Mouse (Mus musculus) heart, postnatal 36 days (tissue): Measurements from ENCODE around the gene Shisa4. TPM values are rescaled to one million over a fixed set of nuclear protein-coding genes. Genes with fewer than 3 reads are reported as not detected.

ENCODE experiments used
- DNase-seq, 2 experiments: peaks; one replicate each; pipeline ENCODE4 v3.0.0; 2021 to 2022
- intact Hi-C: fragments of 180-260 bp; cut with DNase I; formaldehyde crosslinking; loops from one replicate; pipeline ENCODE4 v1.15.1; 2025
- total RNA-seq, 2 experiments: library from RNA; stranded (reverse); gene quantifications; 2 replicates each; pipeline ENCODE4 v1.2.3; 2021

The Shisa4 gene
- total RNA-seq, 2 experiments from 2014 or later: 3.0 to 3.2 TPM

DNA sequence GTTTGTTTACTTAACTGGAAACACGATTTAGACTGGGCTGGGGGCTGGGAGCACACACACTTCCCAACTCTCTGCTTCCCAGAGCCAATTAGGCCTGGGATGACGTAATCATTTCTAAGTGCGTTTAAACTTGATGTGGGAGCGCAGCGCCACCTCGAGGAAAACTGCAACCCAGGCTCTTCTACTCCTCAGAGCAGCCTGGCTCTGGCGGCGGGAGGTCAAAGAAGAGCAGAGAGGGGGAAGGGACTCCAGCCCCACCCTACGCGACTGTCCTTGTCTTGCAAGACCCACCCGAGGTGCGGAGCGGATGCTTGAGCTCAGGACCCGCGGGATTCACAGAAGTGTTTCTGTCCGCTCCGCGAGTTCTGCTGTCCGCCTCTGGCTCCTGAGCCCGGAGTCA, 6.8 kb downstream of the Shisa4 start:
- peak; percentile 89 for DNase-seq
- intact Hi-C loops: loop anchor here (1.0 to 2.0 kb wide), 6 partner anchors 55 to 257 kb away; partner anchors contain the start of genes Elf3 and Timm17a

DNA sequence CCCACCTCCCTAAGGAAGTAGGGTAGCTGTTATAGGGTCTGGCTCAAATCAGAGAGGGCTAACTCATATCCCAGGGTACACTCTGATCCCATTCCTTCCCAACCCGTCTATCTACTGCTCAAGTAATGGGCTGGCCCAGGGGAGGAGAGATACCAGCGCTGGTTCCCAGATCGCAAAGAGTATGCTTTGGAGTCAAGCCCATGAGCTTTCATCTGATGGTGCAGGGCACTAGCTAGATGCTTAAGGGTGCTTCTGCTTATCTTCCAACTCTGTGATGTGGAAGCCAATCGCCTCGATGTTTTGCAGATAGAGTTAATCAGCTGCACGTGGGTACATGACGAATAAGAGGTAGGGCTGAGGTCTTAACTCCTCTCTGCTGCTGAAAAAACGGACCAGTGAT, 7.4 kb downstream of the Shisa4 start:
- intact Hi-C loops: no loop called here
- no peak for DNase-seq

DNA sequence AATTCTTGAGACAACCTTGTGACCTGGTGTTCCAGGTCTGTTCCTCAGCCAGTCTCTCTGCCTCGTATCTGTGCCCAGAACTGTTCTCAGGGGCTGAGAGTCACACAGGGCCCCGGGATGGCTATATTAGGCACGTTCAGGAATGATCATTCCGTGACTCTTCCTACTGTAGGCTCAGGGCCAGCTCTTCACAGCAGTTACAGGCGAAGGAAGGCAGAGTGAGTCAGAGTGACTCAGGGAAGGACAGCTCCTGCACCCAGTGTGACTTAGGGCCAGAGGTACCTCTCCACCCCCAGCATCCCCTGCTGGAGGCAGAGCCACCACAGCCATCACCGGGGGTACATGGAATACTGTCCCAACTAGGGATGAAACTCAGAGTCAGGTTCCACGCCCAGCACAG, 8.0 kb downstream of the Shisa4 start:
- intact Hi-C loops: no loop called here
- DNase-seq: no peak

DNA sequence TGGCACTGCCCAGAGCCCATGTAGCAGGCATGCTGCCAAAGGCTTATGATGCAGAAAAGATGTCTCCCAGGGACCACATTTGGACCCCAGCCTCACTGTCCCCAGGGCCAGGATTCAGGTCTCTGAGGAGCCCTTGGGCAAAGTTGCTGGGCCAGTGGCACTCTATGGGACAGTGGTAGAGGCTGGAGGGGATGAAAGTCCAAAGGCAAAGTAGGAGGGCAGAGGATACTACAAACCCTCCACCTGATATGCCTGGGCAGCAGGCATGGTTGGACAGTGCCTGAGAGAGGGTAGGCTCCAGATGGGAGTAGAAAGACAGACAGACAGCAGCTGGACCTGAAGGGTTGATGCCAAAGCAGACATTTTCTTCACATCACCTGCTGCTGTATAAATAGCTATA, 8.7 kb downstream of the Shisa4 start:
- intact Hi-C loops: no loop called here
- DNase-seq: no peak

DNA sequence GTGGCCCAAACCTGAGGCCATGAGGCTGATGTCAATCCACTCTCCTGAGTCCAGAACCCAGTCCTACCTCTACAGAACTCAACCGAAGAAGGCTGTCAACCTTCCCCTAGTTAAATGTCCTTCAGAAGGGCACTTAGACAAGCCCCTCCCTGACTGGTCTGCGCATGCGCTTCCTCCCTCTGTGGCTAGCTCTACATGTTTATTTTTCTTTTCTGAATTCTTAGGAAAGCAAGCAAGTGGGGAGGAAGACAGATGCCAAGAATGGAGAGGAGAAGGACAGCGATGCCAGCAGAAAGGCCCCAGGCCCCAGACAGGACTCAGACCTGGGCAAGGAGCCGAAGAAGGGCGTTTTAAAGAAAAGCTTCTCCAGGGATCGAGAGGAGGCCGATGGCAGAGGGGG, 11.6 kb downstream of the Shisa4 start:
- DNase-seq: no peak
- intact Hi-C loops: no loop called here

DNA sequence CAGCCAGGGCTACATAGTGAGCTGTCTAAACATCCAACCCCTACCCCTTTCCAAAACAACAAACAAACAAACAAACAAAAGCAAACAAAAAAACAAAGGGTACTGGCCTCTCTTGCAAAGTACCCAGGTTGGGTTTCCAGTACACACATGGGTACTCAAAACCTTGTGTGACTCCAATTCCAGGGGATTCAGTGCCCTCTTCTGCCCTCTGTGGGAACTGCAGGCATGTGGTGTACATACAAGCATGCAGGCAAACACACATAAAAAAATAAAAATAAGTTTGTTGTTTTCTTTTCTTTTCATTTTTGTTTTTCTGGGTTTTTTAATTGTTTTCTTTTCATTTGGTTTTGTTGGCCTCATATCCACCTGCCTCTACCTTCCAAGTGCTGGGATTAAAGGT, 12.9 kb downstream of the Shisa4 start:
- intact Hi-C loops: no loop called here
- DNase-seq: no peak

DNA sequence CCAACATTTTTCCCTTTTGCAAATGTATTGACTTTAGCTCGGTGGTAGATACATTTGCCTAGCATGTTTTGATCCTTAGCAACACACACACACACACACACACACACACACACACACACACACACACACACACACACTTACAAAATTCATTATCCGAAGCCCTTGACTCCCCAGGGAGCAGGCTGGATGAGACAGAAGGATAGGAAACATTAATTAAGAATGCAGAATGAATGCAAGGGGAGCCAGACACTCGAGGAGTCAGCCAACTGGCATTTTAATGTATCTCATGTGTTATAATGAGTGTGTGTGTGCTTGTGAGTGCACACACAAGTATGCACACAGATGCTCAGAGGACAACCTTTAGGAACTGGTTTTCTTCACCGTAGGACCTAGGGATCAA, 13.5 kb downstream of the Shisa4 start:
- DNase-seq: no peak
- intact Hi-C loops: no loop called here

DNA sequence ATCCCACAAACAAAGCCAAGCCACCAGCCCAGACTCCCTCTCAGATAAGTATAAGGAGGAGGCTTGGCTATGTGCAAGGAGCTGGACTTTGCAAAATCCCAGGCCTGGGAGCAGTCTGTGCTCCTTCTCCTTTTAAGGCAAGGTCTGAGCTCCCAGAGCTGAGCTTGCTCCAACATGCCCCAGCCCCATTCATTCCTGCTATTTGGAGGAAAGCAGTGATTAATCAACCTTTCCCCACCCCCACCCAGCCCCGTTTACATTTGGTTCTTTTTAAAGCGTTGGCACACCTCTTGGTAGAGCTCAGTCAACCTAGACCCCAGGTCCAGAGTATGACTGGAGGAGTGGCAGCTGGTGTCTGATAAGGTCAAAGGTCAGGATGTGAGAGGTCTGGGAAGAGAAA, 16.0 kb downstream of the Shisa4 start:
- no peak for DNase-seq
- intact Hi-C loops: no loop called here

DNA sequence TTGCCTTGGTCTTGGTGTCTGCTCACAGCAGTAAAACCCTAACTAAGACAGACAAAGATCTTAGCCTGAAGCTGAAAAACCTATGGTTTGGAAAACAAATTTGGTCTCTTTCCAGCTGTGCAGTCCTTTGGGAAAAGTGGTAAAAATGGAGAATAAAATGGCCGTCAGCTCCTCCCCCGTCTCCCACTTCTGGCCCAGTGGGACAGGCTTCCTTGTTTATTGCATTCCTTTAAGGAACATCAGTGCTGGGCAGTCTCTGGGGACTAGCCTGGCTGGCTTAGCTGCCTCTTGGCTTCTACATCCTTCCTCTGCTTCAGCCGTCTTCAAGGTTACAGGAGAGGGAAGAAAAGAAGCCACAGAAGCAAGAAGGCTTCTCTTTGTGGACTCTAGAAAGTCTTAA, 23.1 kb downstream of the Shisa4 start:
- peak in 1 of 2 experiments; percentile 55 for DNase-seq
- intact Hi-C loops: no loop called here

DNA sequence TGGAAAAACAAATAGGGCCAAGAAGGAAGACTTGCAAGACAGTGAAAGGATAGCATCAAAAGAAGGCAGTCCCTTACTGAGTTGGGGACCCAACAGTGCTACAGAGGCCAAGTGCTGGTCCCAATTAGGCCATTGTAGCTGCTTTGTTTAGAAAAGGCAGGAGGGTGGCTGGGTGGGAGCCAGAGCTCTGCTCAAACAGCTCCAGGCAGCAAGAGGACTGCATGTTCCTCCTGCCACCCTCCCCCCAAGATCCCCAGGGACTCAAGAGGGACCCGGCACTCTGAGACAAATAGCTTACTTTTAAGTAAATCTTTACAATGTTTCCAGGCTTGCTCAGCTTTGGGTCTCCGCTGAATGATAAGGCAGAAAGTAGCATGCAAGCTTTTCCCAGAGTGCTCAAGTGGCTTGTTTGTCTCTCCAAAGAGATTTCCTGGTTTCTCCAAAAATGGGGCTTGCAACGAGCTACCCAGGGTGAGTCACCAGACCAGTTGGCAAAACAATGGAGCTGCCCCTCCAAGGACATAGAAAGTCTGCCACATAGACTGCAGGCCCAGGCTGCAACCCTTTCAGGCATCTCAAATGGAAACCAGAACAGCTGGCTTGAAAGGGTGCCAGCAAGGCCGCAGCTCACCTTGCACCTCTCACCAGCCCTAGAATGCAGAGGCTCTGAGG, 27.4 kb downstream of the Shisa4 start:
- intact Hi-C loops: no loop called here
- peak; percentile 44 to 57 for DNase-seq

DNA sequence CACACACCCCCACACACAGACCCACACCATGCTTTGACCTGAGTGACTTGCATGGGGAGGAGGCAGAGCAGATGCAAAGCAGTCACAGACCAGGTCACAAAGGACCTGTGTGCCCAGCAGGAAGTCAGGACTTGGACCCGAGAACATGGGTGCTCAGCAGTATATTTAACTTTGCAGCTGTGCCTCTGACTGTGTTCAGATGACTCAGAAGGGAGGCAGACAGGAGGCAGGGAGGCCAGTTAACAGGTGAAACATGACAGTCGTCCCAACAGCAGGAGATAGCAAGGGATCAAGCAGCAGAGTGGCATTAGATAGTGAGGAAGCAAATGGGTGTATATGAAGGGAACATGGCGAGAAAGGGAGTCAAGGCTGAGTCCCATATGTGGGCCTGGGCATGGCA, 28.1 kb downstream of the Shisa4 start:
- intact Hi-C loops: no loop called here
- no peak for DNase-seq

DNA sequence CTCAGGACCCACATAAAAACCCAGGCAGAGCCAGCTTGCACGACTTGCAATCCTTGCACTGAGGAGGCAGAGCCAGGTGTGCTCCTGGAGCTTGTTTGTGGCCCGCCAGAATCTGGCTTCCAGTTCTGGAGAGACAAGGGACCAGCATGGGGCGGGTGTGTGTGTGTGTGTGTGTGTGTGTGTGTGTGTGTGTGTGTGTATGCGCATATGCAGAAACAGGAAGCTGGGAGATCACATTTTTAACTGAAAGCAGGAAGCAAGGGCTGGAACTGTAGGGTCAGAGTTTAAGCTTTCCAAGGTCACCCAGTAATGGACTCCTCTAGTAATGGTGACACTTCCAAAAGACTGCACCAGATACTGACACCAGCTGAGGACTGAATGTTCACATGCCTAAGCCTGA, 31.0 kb downstream of the Shisa4 start:
- no peak for DNase-seq
- intact Hi-C loops: no loop called here

DNA sequence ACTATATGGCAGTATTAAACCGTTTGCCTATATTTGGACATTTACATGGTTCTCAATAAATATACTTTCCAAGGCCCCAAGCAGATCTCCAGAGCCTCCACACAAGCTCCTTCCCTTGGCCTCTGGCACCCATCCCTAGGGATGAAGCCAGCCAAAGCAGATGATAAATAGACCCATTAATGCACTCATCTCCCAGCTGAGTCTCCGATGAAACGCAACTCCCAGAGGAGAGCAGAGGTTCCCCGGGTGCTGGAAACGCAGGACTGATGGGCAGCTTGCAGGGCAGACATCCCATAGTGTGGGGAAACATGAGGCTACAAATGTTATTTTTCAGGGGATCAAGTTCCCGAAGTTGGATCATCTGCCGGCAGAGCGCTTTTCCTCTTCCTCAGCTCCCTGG, 33.1 kb downstream of the Shisa4 start:
- intact Hi-C loops: no loop called here

DNA sequence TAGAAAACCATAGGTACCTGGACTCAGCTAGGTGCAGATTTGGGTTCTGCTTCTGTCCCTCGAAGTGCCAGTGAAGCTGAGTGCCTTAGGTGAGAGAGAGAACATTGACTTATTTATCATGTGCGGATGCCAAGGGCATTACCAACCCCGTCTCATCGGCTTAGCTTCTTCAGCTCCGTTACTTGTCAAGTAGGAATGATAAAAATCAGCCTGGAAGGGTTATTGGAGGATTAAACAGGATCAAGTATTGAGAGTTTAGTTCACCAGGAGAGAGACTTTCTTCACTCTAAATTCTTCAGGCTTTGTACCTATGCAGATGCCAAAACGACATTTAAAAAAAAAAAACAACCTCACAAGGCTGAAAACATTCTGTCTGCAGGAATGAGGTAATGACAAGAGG, 44.5 kb downstream of the Shisa4 start:
- intact Hi-C loops: no loop called here
- DNase-seq: no peak

More for the DNA sequence above, 33.1 kb downstream of the Shisa4 start:
- DNase-seq: no peak

DNA sequence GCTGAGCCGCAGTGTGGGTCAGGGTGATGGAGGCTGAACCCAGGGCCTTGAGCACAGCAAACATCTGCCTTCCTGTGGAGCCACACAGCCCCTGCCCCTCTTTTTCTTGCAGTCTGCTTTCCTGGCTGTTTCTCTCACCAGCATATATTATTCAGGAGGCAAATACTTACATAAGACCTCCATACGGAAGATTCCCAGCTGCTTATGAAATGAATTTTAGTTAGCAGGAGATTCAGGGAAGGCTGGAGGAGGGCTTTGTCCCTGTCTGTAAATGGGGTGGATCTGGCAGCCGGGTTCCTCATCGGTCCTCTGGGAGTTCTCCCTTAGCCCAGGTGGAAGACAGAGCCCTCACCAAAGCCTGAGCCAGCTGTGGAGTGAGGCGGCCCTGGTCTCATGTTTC, 46.7 kb downstream of the Shisa4 start:
- no peak for DNase-seq
- intact Hi-C loops: no loop called here

DNA sequence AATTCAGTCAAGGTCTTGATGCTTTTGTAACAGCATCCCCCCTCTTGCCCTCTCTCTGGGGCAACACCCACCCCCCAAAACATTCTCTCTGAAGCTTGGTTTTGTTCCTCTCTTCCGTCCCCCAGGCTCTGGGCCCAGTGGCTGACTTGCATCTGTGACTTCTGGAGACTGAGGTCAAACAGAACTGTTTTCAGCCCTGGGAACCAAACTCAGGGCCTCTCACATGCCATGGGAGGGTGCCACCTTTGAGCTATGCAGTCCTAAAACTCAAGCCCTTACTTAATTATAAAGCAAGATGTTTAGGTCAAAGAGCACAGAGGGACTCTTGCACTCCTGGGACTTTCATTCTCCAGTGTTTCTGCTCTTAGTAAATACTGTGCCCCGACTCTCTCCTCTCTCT, 49.1 kb downstream of the Shisa4 start:
- no peak for DNase-seq
- intact Hi-C loops: no loop called here

DNA sequence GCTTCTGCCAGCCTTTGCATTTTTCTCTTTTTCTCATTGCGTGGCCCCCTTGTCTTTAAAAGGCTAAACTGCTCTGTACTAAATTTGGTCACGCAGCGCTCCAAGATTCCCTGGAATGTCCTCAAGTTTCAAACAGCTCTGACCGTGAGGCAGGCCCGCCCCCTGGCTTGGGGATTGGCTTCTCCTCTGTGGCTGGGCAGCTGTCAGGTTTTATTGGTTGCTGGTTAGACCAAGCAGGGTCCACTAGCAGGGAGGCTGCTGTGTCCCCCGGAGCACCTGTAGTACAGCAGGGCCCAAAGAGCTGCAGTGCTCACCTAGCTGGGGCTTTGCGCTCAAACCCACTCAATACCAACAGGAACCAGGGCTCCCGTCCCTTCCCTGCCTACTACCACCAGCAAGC, 50.5 kb downstream of the Shisa4 start, which contains the start of gene Lmod1:
TSS of gene Lmod1 (plus strand) at position 237 of the 400 bp plus-strand sequence.
- intact Hi-C loops: no loop called here
- peak; percentile 11 to 28 for DNase-seq

DNA sequence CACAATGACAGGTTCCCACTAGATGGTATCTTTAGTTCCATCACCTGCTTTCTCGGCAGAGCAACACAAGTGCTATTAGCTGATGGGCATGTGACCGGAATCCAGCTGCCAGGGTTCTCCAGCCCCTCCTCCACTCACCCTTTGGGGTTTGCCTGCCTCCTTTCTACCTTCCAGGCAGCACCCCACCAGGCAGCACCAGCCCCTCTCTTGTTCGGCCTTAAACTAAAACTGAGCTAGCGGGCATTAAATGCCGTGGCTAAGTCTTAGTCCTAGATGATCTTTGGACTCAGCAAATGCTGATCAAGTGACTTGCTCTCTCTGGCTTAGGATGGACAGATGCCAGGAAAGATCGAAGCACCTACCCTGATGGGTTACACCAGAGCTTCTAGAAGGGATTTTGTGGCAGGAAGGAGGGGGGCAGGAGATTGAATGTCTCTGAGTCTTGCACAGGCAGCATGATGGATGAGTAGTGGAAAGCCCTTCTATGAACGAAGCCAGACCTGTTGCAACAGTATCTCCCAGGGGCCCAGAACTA, 51.6 kb downstream of the Shisa4 start:
- no peak for DNase-seq
- intact Hi-C loops: no loop called here

Other genes starting within 250 kb of the Shisa4 start
- gene Ptpn7, start 242.5 kb downstream of the Shisa4 start, total RNA-seq: under 1 TPM; 0.69 to 0.70 TPM
- gene Arl8a, start 228.4 kb downstream of the Shisa4 start, total RNA-seq: 10 to 100 TPM; 21.1 to 26.7 TPM
- 1 to 10 TPM in 1 of 2 experiments, under 1 TPM in 1; 0.92 to 1.0 TPM for gene Gpr37l1, start 207.6 kb downstream of the Shisa4 start, total RNA-seq
- gene Elf3, start 116.7 kb downstream of the Shisa4 start, total RNA-seq: not detected
- 10 to 100 TPM; 20.5 to 26.7 TPM for gene Rnpep, start 91.2 kb downstream of the Shisa4 start, total RNA-seq
- 100 to 1,000 TPM; 366 to 397 TPM for gene Timm17a, start 61.5 kb downstream of the Shisa4 start, total RNA-seq
- gene Lmod1, start 50.4 kb downstream of the Shisa4 start, total RNA-seq: 1 to 10 TPM; 2.9 to 3.7 TPM
- 10 to 100 TPM; 30.6 to 33.2 TPM for gene Ipo9, start 55.3 kb upstream of the Shisa4 start, total RNA-seq
- gene Nav1, start 232.1 kb upstream of the Shisa4 start, total RNA-seq: 10 to 100 TPM; 18.6 to 20.8 TPM